Mouse (Mus musculus) liver, postnatal 0 days (tissue): ENCODE measurements at regions not wholly inside any gene's neighbourhood (a gene's known extent, or its start where the extent isn't known, plus 50 kb on each side); places are given as distances from the start of the nearest gene placed in this dataset.

Experiments
- ATAC-seq: fragments of 200-750 bp; cut with Nextera tagmentation; 2 replicates; pipeline ENCODE4 v1.8.0; 2017; ENCODE audit warnings: mild to moderate bottlenecking, moderate library complexity
- DNase-seq: peaks from one replicate; pipeline ENCODE4 v3.0.0-alpha.2; 2016
- H3K27ac ChIP-seq: fragments of 300-500 bp; sonication (generic); 2 replicates; pipeline ENCODE4 v1.5.1; 2014; ENCODE audit warnings: antibody characterized with exemption, moderate library complexity, mild to moderate bottlenecking, low read depth
- H3K27me3 ChIP-seq: fragments of 300-500 bp; sonication (generic); 2 replicates; pipeline ENCODE4 v1.6.1; 2014; ENCODE audit warnings: low read length, control low read depth, mixed read lengths; ENCODE audit not compliant: insufficient read depth
- H3K36me3 ChIP-seq: fragments of 300-500 bp; sonication (generic); replicated peaks from 2 replicates; pipeline ENCODE4 v1.6.1; 2014; ENCODE audit warnings: mild to moderate bottlenecking, control low read depth, low read length, moderate library complexity, mixed read lengths; ENCODE audit not compliant: insufficient read depth
- H3K4me1 ChIP-seq: fragments of 300-500 bp; sonication (generic); 2 replicates; pipeline ENCODE4 v1.6.1; 2014; ENCODE audit warnings: antibody characterized with exemption, mild to moderate bottlenecking, control low read depth; ENCODE audit not compliant: insufficient read depth
- H3K4me2 ChIP-seq: fragments of 300-500 bp; sonication (generic); 2 replicates; pipeline ENCODE4 v1.6.1; 2014; ENCODE audit warnings: low read depth, mild to moderate bottlenecking, low read length, moderate library complexity, mixed read lengths
- H3K4me3 ChIP-seq: fragments of 300-500 bp; sonication (generic); 2 replicates; pipeline ENCODE4 v1.5.1; 2014; ENCODE audit warnings: low read depth, low read length
- H3K9ac ChIP-seq: fragments of 300-500 bp; sonication (generic); replicated peaks from 2 replicates; pipeline ENCODE4 v1.6.1; 2014; ENCODE audit warnings: mild to moderate bottlenecking, moderate library complexity
- H3K9me3 ChIP-seq: fragments of 300-500 bp; sonication (generic); 2 replicates; pipeline ENCODE4 v1.6.1; 2016; ENCODE audit warnings: mild to moderate bottlenecking, control low read depth, low read length, mixed read lengths
- CTCF ChIP-seq: sonication (generic); IDR thresholded peaks from 2 replicates; pipeline ENCODE4 v1.5.1; 2016; ENCODE audit warnings: antibody characterized with exemption, low read depth
- EP300 ChIP-seq: IDR thresholded peaks from 2 replicates; pipeline ENCODE4 v1.6.1; 2016; ENCODE audit warnings: antibody characterized with exemption, low read depth, mild to moderate bottlenecking
- WGBS: fragments of 180-500 bp; shearing (Covaris S2); extraction: QIAGEN DNeasy Blood & Tissue Kit; methylation state at CpG from one replicate; pipeline ENCODE4 v1.1.7; 2014; ENCODE audit not compliant: insufficient replicate concordance; 5-methylcytosine and 5-hydroxymethylcytosine counted together

DNA sequence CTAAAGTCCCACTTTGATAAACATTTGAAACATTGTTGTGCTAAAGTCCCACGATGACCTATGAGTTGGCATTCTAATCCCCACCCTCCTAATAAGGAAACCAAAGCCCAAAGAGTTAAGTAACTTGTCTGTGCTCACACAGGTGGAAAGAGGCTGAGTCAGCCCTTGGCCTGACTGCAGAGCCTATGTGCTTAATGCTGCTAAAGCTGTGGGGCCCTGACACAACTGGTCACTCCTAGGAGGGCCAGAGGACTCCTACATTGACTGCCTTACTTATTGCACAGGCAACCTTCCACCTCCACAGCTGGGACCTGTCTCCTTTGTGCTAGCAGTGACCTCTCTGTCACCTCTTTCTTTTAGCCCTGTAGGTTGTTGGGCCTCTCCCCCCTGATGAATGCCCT is 91.4 kb upstream of the Hes1 start:
- WGBS: 45% methylated on average over 1 of the region's 1 CpGs
- TF ChIP-seq CTCF (no peak), EP300 (no peak)

GRCm38 (mm10) chr16:29973250-29973649 is 90.9 kb upstream of the Hes1 start:
- Histone ChIP-seq H3K9me3 (no peaks in the 10 kb centered on the region), H3K36me3 (no peaks in the 10 kb centered on the region), H3K27me3 (no peaks in the 10 kb centered on the region), H3K4me3 (no peak overlapping the region), H3K4me1 (peaks cover 7% of the 10 kb centered on the region), H3K4me2 (no peak overlapping the region), H3K9ac (no peak overlapping the region), H3K27ac (peak overlapping the region; percentile 71)
- 54% methylated on average over 7 of the region's 7 CpGs for WGBS
- TF ChIP-seq CTCF (no peak), EP300 (peak; percentile 80)
- ATAC-seq (peak; percentile 93), DNase-seq (peak; percentile 86)

More for the DNA sequence above, 91.4 kb upstream of the Hes1 start:
- H3K4me2 ChIP-seq: no peak overlapping the region
- no peaks in the 10 kb centered on the region for H3K27me3 ChIP-seq
- peaks cover 7% of the 10 kb centered on the region for H3K4me1 ChIP-seq
- H3K9me3 ChIP-seq: no peaks in the 10 kb centered on the region
- no peak overlapping the region for H3K9ac ChIP-seq
- no peaks in the 10 kb centered on the region for H3K36me3 ChIP-seq
- H3K27ac ChIP-seq: peak overlapping the region; percentile 71
- ATAC-seq (peak; percentile 58), DNase-seq (no peak)
- no peak overlapping the region for H3K4me3 ChIP-seq

DNA sequence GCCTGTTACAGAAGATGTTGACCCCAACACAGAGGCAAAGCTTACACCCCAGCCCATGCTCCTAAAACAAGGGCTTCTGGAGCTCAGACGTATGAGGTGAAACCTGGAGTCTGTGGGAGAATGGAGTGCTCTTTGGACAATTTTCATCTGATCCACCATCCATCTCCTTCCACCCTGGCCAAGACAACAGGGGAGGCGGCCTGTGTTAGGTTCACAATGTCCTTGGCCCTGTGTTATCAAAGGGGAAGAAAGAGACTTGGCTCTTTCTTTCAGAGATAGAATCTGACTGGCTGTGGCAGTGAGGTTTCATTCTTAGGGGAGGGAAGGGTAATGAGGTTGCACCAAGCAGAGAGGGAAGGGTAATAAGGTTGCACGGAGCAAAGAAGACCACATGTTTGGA is 88.4 kb upstream of the Hes1 start:
- H3K36me3 ChIP-seq: no peaks in the 10 kb centered on the region
- H3K9ac ChIP-seq: no peak overlapping the region
- DNase-seq (no peak), ATAC-seq (no peak)
- H3K9me3 ChIP-seq: no peaks in the 10 kb centered on the region
- no peak overlapping the region for H3K4me3 ChIP-seq
- WGBS: 67% methylated on average over 3 of the region's 3 CpGs
- no peaks in the 10 kb centered on the region for H3K27me3 ChIP-seq
- H3K27ac ChIP-seq: no peak overlapping the region
- peaks cover 7% of the 10 kb centered on the region for H3K4me1 ChIP-seq
- no peak for TF ChIP-seq EP300
- no peak for TF ChIP-seq CTCF
- H3K4me2 ChIP-seq: no peak overlapping the region

- Histone ChIP-seq H3K9ac (no peak overlapping the region), H3K9me3 (no peaks in the 10 kb centered on the region), H3K27me3 (no peaks in the 10 kb centered on the region), H3K4me2 (no peak overlapping the region), H3K36me3 (no peaks in the 10 kb centered on the region), H3K4me1 (peaks cover 7% of the 10 kb centered on the region), H3K27ac (no peak overlapping the region), H3K4me3 (no peak overlapping the region)
- TF ChIP-seq EP300 (no peak), CTCF (no peak)
- 64% methylated on average over 3 of the region's 3 CpGs for WGBS
- ATAC-seq (no peak), DNase-seq (no peak)
Observed at GRCm38 (mm10) chr16:29977011-29977410, 87.2 kb upstream of the Hes1 start.

GRCm38 (mm10) chr16:29977711-29978110 is 86.5 kb upstream of the Hes1 start:
- H3K27me3 ChIP-seq: no peaks in the 10 kb centered on the region

DNA sequence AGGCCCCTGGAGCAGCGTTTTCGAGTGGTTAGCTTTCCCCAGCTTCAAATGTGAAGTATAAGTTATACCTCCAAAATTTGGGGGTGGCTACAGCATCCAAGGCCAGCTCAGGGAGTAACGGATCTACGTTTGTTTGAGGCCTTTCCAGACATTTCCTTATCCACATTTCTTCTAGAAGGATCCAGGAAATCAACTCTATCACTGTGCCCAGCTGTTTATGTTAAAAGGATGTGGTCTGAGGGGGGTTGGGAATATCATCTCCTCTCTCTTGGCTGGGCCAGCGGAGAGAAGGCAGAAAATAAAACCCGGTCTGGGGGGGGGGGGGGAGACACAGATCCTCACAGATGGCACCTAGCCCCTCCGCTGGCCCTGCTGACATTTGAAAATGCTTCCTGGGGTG is 85.1 kb upstream of the Hes1 start:
- Histone ChIP-seq H3K36me3 (no peaks in the 10 kb centered on the region), H3K4me2 (no peak overlapping the region), H3K9me3 (no peaks in the 10 kb centered on the region), H3K27ac (no peak overlapping the region), H3K4me1 (no peaks in the 10 kb centered on the region; the same call in 1 of the 2 replicates), H3K27me3 (no peaks in the 10 kb centered on the region), H3K9ac (no peak overlapping the region), H3K4me3 (no peak overlapping the region)
- 53% methylated on average over 7 of the region's 7 CpGs for WGBS
- no peak for DNase-seq
- no peak for TF ChIP-seq EP300
- no peak for TF ChIP-seq CTCF
- ATAC-seq: no peak

More at GRCm38 (mm10) chr16:29977711-29978110, 86.5 kb upstream of the Hes1 start:
- H3K9ac ChIP-seq: no peak overlapping the region
- H3K9me3 ChIP-seq: no peaks in the 10 kb centered on the region
- TF ChIP-seq CTCF: no peak
- no peak for TF ChIP-seq EP300
- H3K36me3 ChIP-seq: no peaks in the 10 kb centered on the region
- ATAC-seq (no peak), DNase-seq (no peak)
- no peak overlapping the region for H3K4me2 ChIP-seq
- H3K4me3 ChIP-seq: no peak overlapping the region
- WGBS: 52% methylated on average over 8 of the region's 8 CpGs
- peaks cover 4% of the 10 kb centered on the region for H3K4me1 ChIP-seq
- no peak overlapping the region for H3K27ac ChIP-seq

- no peak overlapping the region for H3K9ac ChIP-seq
- no peaks in the 10 kb centered on the region for H3K27me3 ChIP-seq
- H3K36me3 ChIP-seq: no peaks in the 10 kb centered on the region
- H3K9me3 ChIP-seq: no peaks in the 10 kb centered on the region
- 0 out of 2 replicates have a peak, but pooled peaks cover 3% of the 10 kb centered on the region for H3K4me1 ChIP-seq
- no peak overlapping the region for H3K4me3 ChIP-seq
- no peak for ATAC-seq
- no peak overlapping the region for H3K27ac ChIP-seq
- no peak overlapping the region for H3K4me2 ChIP-seq
- TF ChIP-seq EP300: no peak
- no peak for TF ChIP-seq CTCF
- WGBS: 69% methylated on average over 7 of the region's 7 CpGs
- no peak for DNase-seq
Observed at GRCm38 (mm10) chr16:29981543-29981942, 82.6 kb upstream of the Hes1 start.
